Mouse (Mus musculus): ENCODE measurements around the gene Gpr18.

DNA sequence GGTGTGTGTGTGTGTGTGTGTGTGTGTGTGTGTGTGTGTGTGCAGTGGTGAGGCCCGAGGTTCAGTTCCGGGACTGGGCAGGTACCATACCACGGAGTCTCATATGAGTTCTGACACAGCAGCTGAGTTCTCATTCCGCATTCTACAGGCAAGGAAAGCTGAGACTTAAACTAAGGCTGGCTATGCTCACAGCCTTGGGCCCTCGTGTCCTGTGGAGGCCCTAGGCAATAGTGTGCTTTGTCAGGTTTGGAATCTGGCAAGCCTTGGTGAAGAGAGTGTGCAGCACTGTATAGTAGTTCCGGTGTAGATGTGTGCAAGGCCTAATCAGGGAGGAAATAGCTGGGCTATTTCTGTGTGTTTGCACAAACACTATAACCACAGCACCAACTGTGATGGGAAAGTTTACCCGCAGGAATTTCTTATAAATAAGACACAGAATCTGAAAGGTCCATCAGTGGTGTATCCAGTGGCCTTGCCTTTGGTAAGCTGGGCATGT lies 12.2 kb downstream of the Gpr18 start:
- TF ChIP-seq EP300 (IDR thresholded peaks at IDR 0.05; ENCODE audit: low read depth) (no peak), CTCF (IDR thresholded peaks at IDR 0.05; ENCODE audit: low read depth) (no peak)

Measured in liver, postnatal 0 days (tissue).